Mouse (Mus musculus): ENCODE data around the gene Olfr1330.
"Not testable (repeated sequence)": the region's sequence is repeated elsewhere in the genome, so short reads cannot be mapped to it uniquely, and the experiment has no call there.

Olfr1330 gene

DNA sequence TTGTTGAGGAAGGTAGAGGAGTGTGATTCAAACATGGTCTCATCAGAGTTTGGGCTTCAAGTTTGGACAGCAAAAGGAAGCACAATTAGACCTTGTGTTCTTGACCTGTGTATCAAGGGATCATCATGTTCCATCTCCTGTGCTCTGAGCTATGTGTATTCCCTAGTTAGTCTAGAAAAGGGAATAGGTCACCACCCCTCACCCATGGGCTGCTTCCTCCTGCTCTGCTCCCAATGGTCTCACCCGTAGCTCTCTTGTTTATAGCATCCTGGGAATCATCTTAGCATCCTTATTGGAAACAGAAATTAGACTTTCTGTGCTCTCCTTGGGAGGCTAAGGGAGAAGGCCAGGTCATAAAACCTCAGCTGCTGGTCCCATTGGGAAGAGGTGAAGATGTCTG lies at the start of gene Olfr1330:
Olfr1330 (plus strand) TSS at position 301 of the 400 bp plus-strand sequence.
- no peak for DNase-seq (ENCODE audit: low read depth, low spot score)

- no peak for DNase-seq (ENCODE audit: low read depth, low spot score)
Measured at GRCm38 (mm10) chr4:118861791-118862190, 26.6 kb upstream of the Olfr1330 start.

DNA sequence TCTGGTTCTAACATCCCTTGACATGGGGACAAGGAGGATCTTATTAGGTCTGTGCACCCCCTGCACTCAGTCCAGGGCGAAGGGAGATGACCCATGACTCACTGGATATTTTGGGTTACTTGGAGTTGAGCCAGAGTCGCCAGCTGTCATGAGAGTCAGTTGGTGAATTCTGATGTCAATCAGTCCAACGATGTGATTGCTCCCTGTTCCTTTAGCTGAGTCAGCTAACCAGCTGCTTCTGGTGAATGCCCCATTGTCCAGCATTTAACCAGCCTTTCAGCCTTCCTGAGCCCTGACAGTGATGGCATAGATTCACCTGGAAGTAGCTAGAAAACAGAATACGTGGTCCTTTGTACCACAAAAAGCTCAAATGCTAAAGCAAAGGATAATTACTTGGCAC lies 25.7 kb upstream of the Olfr1330 start:
- no peak for DNase-seq (ENCODE audit: low read depth, low spot score)

DNA sequence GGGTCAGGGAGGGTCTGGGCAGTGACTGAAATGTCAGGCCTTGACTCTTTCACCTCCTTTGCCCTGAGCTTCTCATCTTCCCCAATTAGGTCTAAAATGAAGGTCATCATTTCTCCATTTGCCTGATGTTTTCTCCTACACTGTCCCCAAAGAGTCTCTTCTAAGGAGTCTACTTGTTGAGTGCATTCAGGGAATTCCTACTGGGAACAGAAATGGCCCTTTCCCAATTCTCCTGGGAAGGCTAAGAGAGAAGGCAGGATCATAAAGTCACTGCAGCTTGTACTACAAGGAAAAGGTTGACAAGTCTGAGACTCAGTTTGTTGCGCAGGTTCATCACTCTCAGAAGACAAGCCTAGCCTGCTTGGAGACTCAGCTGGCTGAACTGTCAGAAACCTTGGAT lies 24.0 kb upstream of the Olfr1330 start, which contains the start of gene Olfr1331:
Olfr1331 (plus strand) TSS at position 301 of the 400 bp plus-strand sequence.
- no peak for DNase-seq (ENCODE audit: low read depth, low spot score)

- no peak for DNase-seq (ENCODE audit: low read depth, low spot score)
Measured at GRCm38 (mm10) chr4:118867566-118867965, 20.8 kb upstream of the Olfr1330 start.

DNA sequence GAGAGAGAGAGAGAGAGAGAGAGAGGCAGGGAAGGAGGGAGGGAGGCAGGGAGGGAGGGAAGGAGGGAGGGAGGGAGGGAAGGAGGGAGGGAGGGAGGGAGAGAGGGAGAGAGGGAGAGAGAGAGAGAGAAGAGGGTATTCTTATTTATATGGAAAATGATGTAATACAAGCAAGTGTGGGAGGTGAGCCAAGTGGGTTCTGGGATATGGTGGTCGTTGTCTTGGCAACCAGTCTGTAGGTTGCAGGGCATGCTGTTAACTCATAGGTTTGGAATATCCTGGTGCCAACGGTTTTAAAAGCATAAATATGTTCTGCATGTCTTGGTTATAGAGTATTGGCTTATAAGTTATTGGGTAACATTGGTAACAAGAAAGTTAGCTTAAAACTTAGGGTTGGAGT lies 13.6 kb downstream of the Olfr1330 start:
- DNase-seq (ENCODE audit: low read depth, low spot score): no peak

DNA sequence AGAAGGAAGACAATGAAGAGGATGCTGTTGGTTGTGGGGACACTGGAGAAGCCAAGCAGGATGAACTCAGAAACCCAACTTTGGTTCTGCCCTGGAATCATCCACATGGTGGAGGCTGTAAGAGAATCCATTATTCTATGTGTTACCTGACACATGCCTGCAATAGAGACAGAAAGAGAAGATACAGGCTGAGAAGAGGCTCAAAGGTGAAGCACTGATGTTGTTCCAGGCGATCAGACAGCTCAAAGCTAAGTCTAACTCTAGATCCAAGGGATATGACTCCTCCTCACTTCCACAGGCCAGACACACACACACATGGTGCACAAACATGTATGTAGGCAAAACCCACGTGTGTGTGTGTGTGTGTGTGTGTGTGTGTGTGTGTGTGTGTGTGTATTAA lies 29.0 kb downstream of the Olfr1330 start, which contains the start of gene Olfr1329:
Olfr1329 (minus strand) TSS at position 101 of the 400 bp plus-strand sequence.
- not testable (repeated sequence) for DNase-seq (ENCODE audit: low read depth, low spot score)

DNA sequence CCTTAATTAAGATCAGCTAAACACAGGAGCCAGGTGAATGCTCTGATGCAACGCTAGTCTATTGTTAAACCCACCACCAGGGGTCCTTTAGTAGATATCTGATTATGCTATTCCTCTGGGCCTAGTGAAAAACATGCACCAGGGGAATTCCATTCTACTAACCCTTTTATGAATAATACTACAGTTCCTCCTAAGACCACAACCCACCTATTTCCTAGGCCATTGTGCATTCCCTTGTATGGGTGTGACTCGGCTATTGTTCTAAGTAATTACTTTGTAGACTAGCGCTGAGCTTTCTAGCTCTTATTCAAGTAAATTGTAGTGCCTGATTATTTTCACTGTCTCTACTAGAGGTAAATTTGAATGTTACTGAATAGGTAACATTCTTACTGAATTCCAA lies 42.9 kb downstream of the Olfr1330 start:
- not testable (repeated sequence) for DNase-seq (ENCODE audit: low read depth, low spot score)

DNA sequence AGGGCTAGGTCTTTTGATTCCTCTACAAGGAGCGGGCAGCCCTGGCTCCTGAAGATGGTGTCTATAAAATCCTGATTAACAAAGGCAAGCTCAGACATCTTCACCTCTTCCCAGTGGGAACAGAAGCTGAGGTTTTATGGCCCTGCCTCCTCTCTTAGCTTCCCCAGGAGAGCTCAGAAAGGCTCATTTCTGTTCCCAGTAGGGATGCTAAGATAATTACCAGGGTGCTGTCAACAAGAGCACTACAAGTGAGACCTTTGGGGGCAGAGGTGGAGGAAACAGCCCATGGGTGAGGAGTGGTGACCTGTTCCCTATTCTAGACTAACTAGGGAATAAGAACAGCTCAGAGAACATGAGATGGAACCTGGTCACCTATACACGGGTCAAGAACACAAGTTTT lies 50.1 kb downstream of the Olfr1330 start, which contains the start of gene Olfr1328:
Olfr1328 (minus strand) TSS at position 101 of the 400 bp plus-strand sequence.
- no peak for DNase-seq (ENCODE audit: low read depth, low spot score)

Measured in forelimb bud, embryonic 11.5 days (tissue).